Mouse (Mus musculus): Measurements from ENCODE around the gene Stk24.

GRCm38 (mm10) chr14:121364282-121364681 is 15.5 kb downstream of the Stk24 start:
- TF ChIP-seq TCF12 (IDR thresholded peaks at IDR 0.05; ENCODE audit: low read depth, low read length): peak; percentile 16; the same call in 1 of the 2 replicates
- TF ChIP-seq CHD2 (IDR thresholded peaks at IDR 0.05; ENCODE audit: low read length): no peak
- TF ChIP-seq CTCF (IDR thresholded peaks at IDR 0.05 in 2 of 3, conservative IDR thresholded peaks at IDR 0.05 in 1 of 3; ENCODE audit: control insufficient read depth in 1 of 3, insufficient read depth in 1 of 3, low read depth in 2 of 3, low read length in 3 of 3, poor library complexity in 1 of 3, severe bottlenecking in 1 of 3): no peak
- no peak for TF ChIP-seq MAX (IDR thresholded peaks at IDR 0.05; ENCODE audit: low read length)
- TF ChIP-seq POLR2A (IDR thresholded peaks at IDR 0.05; ENCODE audit: control insufficient read depth in 1 of 2, insufficient read depth in 1 of 2, low read depth in 1 of 2, low read length in 2 of 2, poor library complexity in 1 of 2): no peak
